8 mouse cellular contexts compared by ENCODE assay signal in genomic region chr14:77926718-77927117, GRCm38 (mm10). TPM values are rescaled to one million over a fixed set of nuclear protein-coding genes. Genes with fewer than 3 reads are reported as not detected.
DNase-seq lines count a peak whose midpoint lies in the region; TF ChIP-seq lines count a peak whose summit lies in the region.

No protein-coding gene starts in this region.

- WGBS in cerebellum, adult 2 months: 68% methylated on average over 3 of the region's 3 CpGs

- H3K4me3 ChIP-seq in cerebellum, adult 2 months (replicated peaks; ENCODE audit: insufficient read depth, low read depth, low read length): no peak overlapping the region
- no peak overlapping the region for H3K4me3 ChIP-seq in ES-Bruce4 (ENCODE audit: low read depth, low read length)
- no peak overlapping the region for H3K4me3 ChIP-seq in cortical plate, adult 2 months (ENCODE audit: insufficient read depth, low read length)

- H3K4me1 ChIP-seq in cerebellum, adult 2 months (ENCODE audit: control insufficient read depth, insufficient read depth, low read length): no peaks in the 10 kb centered on the region; the same call in 1 of the 2 replicates
- H3K4me1 ChIP-seq in ES-Bruce4 (ENCODE audit: control insufficient read depth, insufficient read depth, low read length): no peaks in the 10 kb centered on the region
- H3K4me1 ChIP-seq in cortical plate, adult 2 months (ENCODE audit: control insufficient read depth, insufficient read depth, low read length): no peaks in the 10 kb centered on the region

- TF ChIP-seq CTCF in cerebellum, adult 2 months (IDR thresholded peaks at IDR 0.05; ENCODE audit: borderline replicate concordance, insufficient read depth, low read depth, low read length): peak; percentile 33; the same call in 1 of the 2 replicates
- TF ChIP-seq CTCF in ES-Bruce4 (IDR thresholded peaks at IDR 0.05; ENCODE audit: low read depth, low read length): peak; percentile 42
- TF ChIP-seq CTCF in cortical plate, adult 2 months (IDR thresholded peaks at IDR 0.05; ENCODE audit: extremely low read depth, insufficient read depth, low read length): peak; percentile 46

- H3K27me3 ChIP-seq in cerebellum, adult 2 months (ENCODE audit: control insufficient read depth, insufficient read depth, low read length): no peaks in the 10 kb centered on the region
- no peaks in the 10 kb centered on the region for H3K27me3 ChIP-seq in ES-Bruce4 (ENCODE audit: control insufficient read depth, insufficient read depth, low read length, poor library complexity, severe bottlenecking)

- H3K9ac ChIP-seq in ES-Bruce4 (ENCODE audit: low read depth, poor library complexity, severe bottlenecking): no peak overlapping the region

- DNase-seq in cerebellum, adult 2 months: peak; percentile 12 to 19
- no peak for DNase-seq in cerebellum, adult 11-12 months
- peak; percentile 50 for DNase-seq in layer of hippocampus, adult 11-12 months (ENCODE audit: low spot score)
- no peak for DNase-seq in layer of hippocampus, postnatal 14 days (ENCODE audit: low spot score in 2 of 2)
- peak; percentile 42 for DNase-seq in lung, postnatal 10 days
- no peak for DNase-seq in urinary bladder, adult 2 months (ENCODE audit: low spot score)

- no peaks in the 10 kb centered on the region for H3K36me3 ChIP-seq in ES-Bruce4 (ENCODE audit: control insufficient read depth, insufficient read depth, low read length, poor library complexity, severe bottlenecking)

- H3K9me3 ChIP-seq in ES-Bruce4 (replicated peaks; ENCODE audit: control insufficient read depth, insufficient read depth, low read length, poor library complexity, severe bottlenecking): peaks cover 4% of the 10 kb centered on the region

- no peak for TF ChIP-seq EP300 in ES-Bruce4 (IDR thresholded peaks at IDR 0.05; ENCODE audit: insufficient read depth, low read depth, low read length)

- no peak for TF ChIP-seq POLR2A in cerebellum, adult 2 months (IDR thresholded peaks at IDR 0.05; ENCODE audit: borderline replicate concordance, insufficient read depth, low read length)
- TF ChIP-seq POLR2A in ES-Bruce4 (IDR thresholded peaks at IDR 0.05; ENCODE audit: insufficient read depth, low read length): no peak
- TF ChIP-seq POLR2A in cortical plate, adult 2 months (IDR thresholded peaks at IDR 0.05; ENCODE audit: extremely low read depth, insufficient read depth, low read length): no peak

- H3K27ac ChIP-seq in cerebellum, adult 2 months (ENCODE audit: insufficient read depth, low read length): no peak overlapping the region
- no peak overlapping the region for H3K27ac ChIP-seq in ES-Bruce4 (ENCODE audit: insufficient read depth, low read length)
- H3K27ac ChIP-seq in cortical plate, adult 2 months (ENCODE audit: insufficient read depth, low read length): no peak overlapping the region

RNA-seq across cellular contexts. Expression of gene Epsti1, which starts 22.7 kb away (rescaled TPM):
- polyA plus RNA-seq in cerebellum, adult 2 months (2012; rRNA removed): 0.25 and 0.28 TPM in 2 replicates
- total RNA-seq in layer of hippocampus, postnatal 14 days (2021): under 1 TPM in 1 of 2 experiments, not detected in 1; 0.23 TPM
- not detected in 2 replicates for polyA plus RNA-seq in ES-Bruce4 (2011; ENCODE audit: insufficient read depth, insufficient read length, low read depth, missing spikeins)
- polyA plus RNA-seq in cortical plate, adult 2 months (2012; rRNA removed): 0.61 and 0.71 TPM in 2 replicates
- 4.6 and 5.6 TPM in 2 replicates for polyA plus RNA-seq in urinary bladder, adult 2 months (2012; rRNA removed)

RNA-seq across cellular contexts. Expression of gene Dnajc15, which starts 51.8 kb away (rescaled TPM):
- 35.5 and 39.7 TPM in 2 replicates for polyA plus RNA-seq in cerebellum, adult 2 months (2012; rRNA removed)
- total RNA-seq in layer of hippocampus, postnatal 14 days (2021): 10 to 100 TPM; 61.5 to 64.1 TPM
- 44.6 and 53.7 TPM in 2 replicates for polyA plus RNA-seq in ES-Bruce4 (2011; ENCODE audit: insufficient read depth, insufficient read length, low read depth, missing spikeins)
- 26.7 and 32.1 TPM in 2 replicates for polyA plus RNA-seq in cortical plate, adult 2 months (2012; rRNA removed)
- 18.8 and 23.3 TPM in 2 replicates for polyA plus RNA-seq in urinary bladder, adult 2 months (2012; rRNA removed)

Comparison
In these comparisons a context has a peak if more than half of its experiments do, and no peak if none do; other contexts are left out.
1. DNase-seq: peak in cerebellum, adult 2 months (2 of 2), layer of hippocampus, adult 11-12 months (single experiment) and lung, postnatal 10 days (single experiment); none in cerebellum, adult 11-12 months (single experiment), layer of hippocampus, postnatal 14 days (0 of 2) and urinary bladder, adult 2 months (single experiment).
2. Peak in every context shown above with its lines, with median percentiles within 50 percentile points of each other: CTCF ChIP-seq.